Mouse (Mus musculus) myocyte (in vitro differentiated cells): ENCODE measurements around the gene Clec16a.

Source experiments
- MYOG ChIP-seq, 3 experiments: IDR thresholded peaks; one replicate each; pipeline ENCODE4 v1.6.1; 2011; ENCODE audit warnings: control low read depth in 2 of 3, low read depth in 2 of 3, mild to moderate bottlenecking in 2 of 3; ENCODE audit not compliant: insufficient read length in 2 of 3, control insufficient read depth in 1 of 3, insufficient read depth in 1 of 3
- POLR2A ChIP-seq: IDR thresholded peaks from one replicate; pipeline ENCODE4 v1.6.1; 2011; ENCODE audit warnings: low read depth, mild to moderate bottlenecking, control low read depth, moderate library complexity; ENCODE audit not compliant: insufficient read length
- POLR2AphosphoS2 ChIP-seq: IDR thresholded peaks from one replicate; pipeline ENCODE4 v1.6.1; 2011; ENCODE audit warnings: low read depth, control low read depth; ENCODE audit not compliant: insufficient read length
- USF1 ChIP-seq: IDR thresholded peaks from one replicate; pipeline ENCODE4 v1.6.1; 2011; ENCODE audit warnings: low read depth, mild to moderate bottlenecking, control low read depth, moderate library complexity

DNA sequence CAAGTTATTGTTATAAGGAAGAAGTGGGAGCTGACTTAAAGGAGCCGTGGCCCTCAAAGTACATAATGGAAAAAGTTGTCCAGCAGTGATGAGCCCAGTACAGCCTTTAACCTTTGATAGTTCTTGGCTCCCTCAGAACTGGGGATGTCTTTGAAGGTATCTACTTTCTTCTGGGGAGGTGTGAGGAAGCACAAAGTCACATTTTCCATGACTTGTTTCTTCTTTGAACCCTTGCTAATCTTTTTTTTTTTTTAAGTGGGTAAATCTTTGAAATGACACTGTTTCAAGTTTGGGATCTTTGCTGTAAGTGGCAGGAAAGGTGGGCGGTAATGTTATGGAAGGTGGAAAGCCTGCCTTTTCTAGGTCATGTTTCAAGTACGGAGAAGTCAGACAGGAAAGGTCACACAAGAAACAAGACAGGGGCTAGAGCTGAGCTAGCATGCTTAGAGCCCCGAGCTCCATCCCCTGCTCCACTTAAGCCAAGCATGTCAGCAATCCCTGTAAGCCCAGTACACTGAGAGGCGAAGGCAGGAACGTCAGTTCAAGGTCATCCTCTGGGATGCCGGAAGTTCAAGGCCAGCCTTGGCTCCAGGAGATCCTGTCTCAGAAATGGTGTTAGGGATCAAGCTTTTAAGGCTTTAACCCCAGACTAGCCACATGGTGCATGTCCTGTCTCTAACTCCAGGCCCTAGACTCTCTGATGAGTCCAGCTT is 124.0 kb downstream of the Clec16a start:
- TF ChIP-seq POLR2A (no peak), MYOG (IDR thresholded peaks at IDR 0.05; ENCODE audit: control insufficient read depth in 1 of 3, insufficient read depth in 1 of 3, insufficient read length in 2 of 3, low read depth in 2 of 3) (no peak), USF1 (no peak), POLR2AphosphoS2 (no peak)
